Mouse (Mus musculus): ENCODE measurements around the gene Dennd1b. TPM values are rescaled to one million over a fixed set of nuclear protein-coding genes. Genes with fewer than 3 reads are reported as not detected.

The Dennd1b gene
- total RNA-seq, 1 experiment from 2014 or later, result 27.8 TPM

DNA sequence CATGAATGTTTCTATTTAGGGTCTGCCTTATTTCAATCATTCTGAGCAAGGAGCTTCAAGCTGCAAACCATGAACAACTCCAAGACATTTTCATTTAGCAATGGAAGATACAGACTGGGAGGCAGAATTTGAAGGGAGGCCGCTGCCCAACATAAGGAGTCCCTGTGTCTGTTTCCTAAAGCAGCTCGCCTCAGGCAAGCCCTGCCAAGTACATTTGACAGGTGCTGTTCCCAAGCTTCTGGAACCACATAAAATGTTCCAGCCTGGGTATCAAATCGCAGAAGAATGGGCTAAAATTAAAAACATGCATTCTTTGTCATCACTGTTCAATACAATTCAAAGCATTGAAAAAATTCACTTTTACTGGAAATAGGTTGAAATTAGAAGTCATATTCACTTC is 229.4 kb downstream of the Dennd1b start:
- DNase-seq, result no peak

DNA sequence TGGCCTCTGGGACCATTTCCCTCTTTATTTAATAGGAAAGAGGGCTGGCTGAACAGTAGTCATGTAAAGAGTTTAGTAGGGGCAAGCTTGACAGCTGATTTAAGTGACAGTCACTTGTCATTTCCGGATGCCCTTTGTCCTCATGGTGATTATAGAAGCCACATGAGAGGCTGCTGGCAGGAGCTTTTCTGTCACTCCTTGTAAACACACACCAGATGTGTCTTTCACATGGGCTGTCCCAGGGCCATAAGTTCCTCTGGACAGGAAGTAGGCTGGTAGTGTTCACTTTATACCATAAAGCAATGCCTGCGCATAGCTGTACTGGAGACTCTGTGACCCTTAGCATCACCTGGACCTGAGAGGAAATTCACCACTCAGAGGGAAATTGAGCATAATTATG is 230.8 kb downstream of the Dennd1b start:
- no peak for DNase-seq

DNA sequence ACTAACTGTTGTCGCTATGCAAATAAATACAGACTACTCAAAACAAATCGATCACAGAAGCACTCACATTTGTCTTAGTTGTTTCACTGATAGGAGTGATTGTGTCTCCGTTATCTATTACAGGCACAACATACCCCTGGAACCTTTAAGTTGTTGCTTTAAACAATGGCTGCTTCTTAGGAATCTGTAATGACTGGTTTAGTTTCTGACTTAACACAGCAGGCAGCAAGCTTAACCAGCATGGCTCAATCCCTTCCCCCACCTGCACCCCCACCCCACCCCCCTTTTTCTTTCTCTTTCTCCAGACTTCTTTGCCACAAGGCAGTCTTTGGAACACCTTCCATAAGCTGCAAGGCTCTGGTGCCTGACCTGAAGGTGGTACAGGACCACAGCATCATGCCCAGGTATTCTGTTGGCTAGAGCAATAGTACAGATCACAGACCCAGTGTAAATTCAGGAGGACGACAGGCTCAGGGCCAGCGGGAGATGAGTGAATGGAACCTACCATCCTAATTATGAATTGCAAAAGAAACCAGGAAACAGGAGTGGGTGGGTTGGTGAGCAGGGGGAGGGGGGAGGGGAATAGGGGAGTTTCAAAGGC is 231.3 kb downstream of the Dennd1b start:
- DNase-seq, result no peak

DNA sequence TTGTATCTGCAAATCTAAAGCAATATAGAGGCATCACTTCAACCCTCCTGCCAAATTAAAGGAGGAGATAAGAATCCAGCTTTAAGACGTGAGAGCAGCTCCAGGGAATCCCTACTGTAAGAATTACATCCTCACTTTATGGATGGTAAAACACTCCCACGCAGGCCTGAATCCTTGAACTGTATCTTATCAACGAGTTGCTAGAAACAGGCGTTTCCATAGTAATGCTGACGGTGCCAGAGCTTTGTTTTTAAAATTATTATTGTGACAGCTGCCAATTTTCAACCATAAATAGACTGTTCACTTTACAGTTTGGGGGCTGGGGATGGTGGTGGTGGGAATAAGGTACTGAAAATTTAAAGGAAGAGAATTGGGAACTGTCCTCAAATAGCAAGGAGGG is 239.8 kb downstream of the Dennd1b start:
- DNase-seq, result no peak

DNA sequence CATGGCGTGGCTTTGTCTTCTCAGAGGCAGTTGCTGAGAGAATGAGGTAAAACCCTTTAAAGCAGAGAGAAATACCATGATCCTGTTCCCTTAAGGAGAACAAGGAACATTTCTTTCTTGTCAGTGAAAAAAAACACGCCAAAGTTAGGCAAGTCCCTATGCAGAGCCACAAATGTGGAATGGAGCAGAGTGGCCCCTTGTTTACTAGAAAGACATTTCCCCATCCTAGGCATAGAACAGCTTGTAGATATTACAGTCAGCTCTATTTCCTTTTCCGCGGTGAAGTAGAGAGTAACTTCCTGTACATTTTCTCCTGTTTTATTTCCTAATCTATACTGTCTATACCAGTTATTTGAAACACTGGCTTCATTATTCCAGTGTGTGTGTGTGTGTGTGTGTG is 243.0 kb downstream of the Dennd1b start:
- no peak for DNase-seq

DNA sequence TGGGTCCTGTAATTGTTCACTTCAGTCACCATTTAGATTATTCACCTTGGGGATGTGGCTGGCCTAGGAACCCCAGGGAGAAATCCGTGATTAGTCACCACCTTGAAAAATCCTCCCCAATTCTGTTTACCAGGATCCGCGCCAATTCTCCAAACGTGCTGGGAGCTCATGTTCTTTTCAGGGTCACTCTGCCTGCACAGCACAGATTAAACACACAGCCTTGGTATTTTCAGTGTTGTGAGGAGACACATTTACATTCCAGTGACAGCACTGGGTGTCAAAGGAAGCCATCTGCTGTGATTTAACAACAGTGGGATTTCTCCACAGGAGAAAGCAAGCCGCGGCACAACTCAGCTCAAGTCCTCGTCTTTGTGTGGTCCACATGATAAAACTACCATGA is 246.6 kb downstream of the Dennd1b start:
- peak; percentile 67 for DNase-seq

DNA sequence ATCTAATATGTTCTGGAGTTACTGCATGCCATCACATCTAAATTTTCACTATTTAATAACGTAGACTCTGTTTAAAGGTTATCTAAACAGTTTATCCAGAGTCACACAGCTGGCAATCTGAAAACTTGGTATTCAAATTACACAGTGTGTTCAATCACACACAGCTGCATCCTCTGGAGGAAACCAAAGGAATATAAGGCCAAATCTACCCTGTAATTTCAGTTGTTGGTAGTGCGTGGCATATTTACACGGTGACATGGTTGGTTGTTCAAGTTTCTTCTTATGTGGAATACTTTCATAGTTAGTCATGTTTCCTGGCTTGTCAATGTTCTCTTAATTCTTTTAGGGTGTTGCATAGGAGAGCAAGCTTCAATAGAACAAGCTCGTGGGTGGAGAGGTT is 247.3 kb downstream of the Dennd1b start:
- DNase-seq, result no peak

DNA sequence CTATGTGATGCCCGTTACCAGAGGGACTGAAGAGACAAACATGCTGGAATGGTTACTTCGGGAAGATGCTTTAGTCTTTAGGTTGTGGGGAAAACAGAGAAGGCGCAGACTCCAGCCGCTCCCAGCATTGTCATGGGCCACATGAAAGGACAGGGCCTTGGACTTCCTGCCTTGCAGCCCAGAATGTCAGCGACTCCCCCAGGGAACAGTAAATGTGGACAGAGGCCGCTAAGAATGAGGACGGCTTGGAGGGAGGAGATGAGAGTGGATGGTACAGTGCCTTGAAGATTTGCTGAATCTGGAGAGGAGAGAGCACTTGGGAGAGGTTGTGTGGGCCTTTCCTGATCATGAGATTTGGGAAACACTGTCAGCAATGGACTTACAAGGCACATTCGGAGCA is 252.1 kb downstream of the Dennd1b start:
- DNase-seq, result no peak

DNA sequence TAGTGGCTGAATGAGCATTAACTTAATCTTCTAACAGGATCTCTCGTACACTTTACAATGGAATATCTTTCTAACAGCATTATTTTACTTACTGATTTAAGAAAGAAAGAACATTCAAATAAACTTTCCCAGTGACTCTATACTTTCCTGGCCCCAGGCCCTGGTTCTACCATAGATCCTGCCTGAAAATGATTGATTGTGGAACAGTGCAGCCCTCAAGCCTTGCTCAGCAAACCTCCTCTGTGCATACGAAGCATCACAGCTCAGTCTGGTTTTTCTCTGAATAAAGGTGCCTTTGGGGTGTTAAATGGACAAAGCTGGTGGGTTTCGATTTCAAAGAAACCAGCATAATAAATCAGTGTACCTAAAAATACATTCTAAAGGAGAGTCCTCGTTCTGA is 260.6 kb downstream of the Dennd1b start:
- DNase-seq, result no peak

DNA sequence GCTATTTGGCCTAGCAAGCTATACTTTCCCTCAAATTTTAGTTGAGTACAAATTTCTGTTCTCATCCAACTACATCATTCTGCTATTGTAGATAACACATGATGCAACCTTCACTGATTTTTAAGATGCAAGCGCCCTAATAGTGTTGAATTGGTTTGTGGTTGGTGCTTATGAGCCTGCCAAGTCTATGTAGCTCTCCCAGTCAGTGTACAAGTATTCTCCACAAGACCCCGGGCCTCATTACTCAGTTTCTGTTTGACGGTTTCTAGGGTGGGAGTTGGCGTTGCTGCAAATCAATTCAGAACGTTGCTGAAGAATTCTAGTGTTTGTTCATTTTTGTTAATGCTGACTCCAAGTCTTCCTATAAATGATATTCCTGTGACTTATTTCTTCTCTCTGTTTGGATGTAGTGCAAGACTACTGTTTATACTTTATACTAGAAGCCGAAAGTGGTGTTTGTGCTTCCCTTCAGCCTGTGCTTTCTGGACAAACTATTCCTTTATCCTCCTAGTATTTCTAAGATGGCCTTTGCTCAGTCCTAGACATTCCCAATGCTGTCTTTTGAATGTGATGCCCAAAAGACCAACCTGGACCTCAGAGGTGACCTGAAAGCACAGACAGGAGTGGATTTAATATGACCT is 261.2 kb downstream of the Dennd1b start:
- no peak for DNase-seq

Other genes with a start within 250 kb of the Dennd1b start
- not detected in 2 replicates for gene Lhx9, start 114.9 kb upstream of the Dennd1b start, total RNA-seq (2021)
- 11.3 and 21.2 TPM in 2 replicates for gene 2310009B15Rik, start 106.6 kb upstream of the Dennd1b start, total RNA-seq (2021)

Data from adrenal gland, postnatal 25 days (tissue).